Mouse (Mus musculus) limb, embryonic 13.5 days (tissue): ENCODE data around the gene Spns2. TPM values are rescaled to one million over a fixed set of nuclear protein-coding genes. Genes with fewer than 3 reads are reported as not detected.

Source experiments
- ATAC-seq: fragments of 200-750 bp; cut with Nextera tagmentation; 2 replicates; pipeline ENCODE4 v1.8.0; 2017; ENCODE audit warnings: low read depth, moderate number of reproducible peaks, moderate TSS enrichment; ENCODE audit not compliant: low FRiP score
- H3K27ac ChIP-seq: fragments of 300-500 bp; sonication (generic); 2 replicates; pipeline ENCODE4 v1.5.1; 2015; ENCODE audit warnings: inconsistent platforms, mild to moderate bottlenecking, moderate library complexity
- H3K27me3 ChIP-seq: fragments of 300-500 bp; sonication (generic); 2 replicates; pipeline ENCODE4 v1.6.1; 2015; ENCODE audit warnings: mild to moderate bottlenecking, inconsistent platforms
- H3K36me3 ChIP-seq: fragments of 300-500 bp; sonication (generic); 2 replicates; pipeline ENCODE4 v1.6.1; 2015; ENCODE audit warnings: inconsistent platforms, mild to moderate bottlenecking, moderate library complexity
- H3K4me1 ChIP-seq: fragments of 300-500 bp; sonication (generic); 2 replicates; pipeline ENCODE4 v1.6.1; 2015; ENCODE audit warnings: inconsistent platforms
- H3K4me2 ChIP-seq: fragments of 300-500 bp; sonication (generic); replicated peaks from 2 replicates; pipeline ENCODE4 v1.6.1; 2015; ENCODE audit warnings: inconsistent platforms, mild to moderate bottlenecking, moderate library complexity
- H3K4me3 ChIP-seq: fragments of 300-500 bp; sonication (generic); 2 replicates; pipeline ENCODE4 v1.5.1; 2015; ENCODE audit warnings: moderate library complexity, mild to moderate bottlenecking, inconsistent platforms
- H3K9ac ChIP-seq: fragments of 300-500 bp; sonication (generic); 2 replicates; pipeline ENCODE4 v1.6.1; 2015; ENCODE audit warnings: mild to moderate bottlenecking, inconsistent platforms
- H3K9me3 ChIP-seq: fragments of 300-500 bp; sonication (generic); 2 replicates; pipeline ENCODE4 v1.6.1; 2016; ENCODE audit warnings: inconsistent platforms
- WGBS: fragments of 180-500 bp; shearing (Covaris S2); methylation state at CpG from one replicate; pipeline ENCODE4 v1.1.7; 2015; 5-methylcytosine and 5-hydroxymethylcytosine counted together
- polyA plus RNA-seq: library from polyadenylated mRNA; unstranded; fragments of >200 nt; fragmentation: Nextera tagmentation; extraction: Ambion mirVana; gene quantifications from 2 replicates; pipeline ENCODE4 v1.2.1, GENCODE M21; 2015

The Spns2 gene
- polyA plus RNA-seq, 1 experiment from 2014 or later = 2.1 TPM

- no peak overlapping the region for H3K27ac ChIP-seq
- H3K36me3 ChIP-seq = no peaks in the 10 kb centered on the region
- no peaks in the 10 kb centered on the region for H3K9me3 ChIP-seq
- no peak overlapping the region for H3K4me3 ChIP-seq
- no peak overlapping the region for H3K4me2 ChIP-seq
- H3K4me1 ChIP-seq = no peaks in the 10 kb centered on the region
- no peak for ATAC-seq
- 66% methylated on average over 3 of the region's 3 CpGs for WGBS
- H3K9ac ChIP-seq = no peak overlapping the region
- no peaks in the 10 kb centered on the region for H3K27me3 ChIP-seq
Measured at GRCm38 (mm10) chr11:72519895-72520294, 30.2 kb upstream of the Spns2 start.

GRCm38 (mm10) chr11:72519189-72519588, 29.5 kb upstream of the Spns2 start:
- H3K36me3 ChIP-seq = no peaks in the 10 kb centered on the region
- H3K4me3 ChIP-seq = no peak overlapping the region
- ATAC-seq = no peak
- H3K9me3 ChIP-seq = no peaks in the 10 kb centered on the region
- H3K27ac ChIP-seq = no peak overlapping the region
- H3K4me1 ChIP-seq = no peaks in the 10 kb centered on the region
- H3K27me3 ChIP-seq = no peaks in the 10 kb centered on the region
- WGBS = 65% methylated on average over 4 of the region's 4 CpGs
- no peak overlapping the region for H3K4me2 ChIP-seq
- no peak overlapping the region for H3K9ac ChIP-seq

GRCm38 (mm10) chr11:72518449-72518848, 28.7 kb upstream of the Spns2 start:
- H3K9me3 ChIP-seq = no peaks in the 10 kb centered on the region
- 55% methylated on average over 2 of the region's 2 CpGs for WGBS

GRCm38 (mm10) chr11:72514967-72515366, 25.3 kb upstream of the Spns2 start:
- no peak overlapping the region for H3K4me2 ChIP-seq
- no peak overlapping the region for H3K9ac ChIP-seq
- 53% methylated on average over 3 of the region's 3 CpGs for WGBS
- no peaks in the 10 kb centered on the region for H3K4me1 ChIP-seq
- no peaks in the 10 kb centered on the region for H3K27me3 ChIP-seq
- no peaks in the 10 kb centered on the region for H3K9me3 ChIP-seq
- H3K36me3 ChIP-seq = no peaks in the 10 kb centered on the region
- no peak overlapping the region for H3K4me3 ChIP-seq
- H3K27ac ChIP-seq = no peak overlapping the region
- no peak for ATAC-seq

More at GRCm38 (mm10) chr11:72518449-72518848, 28.7 kb upstream of the Spns2 start:
- H3K4me1 ChIP-seq = no peaks in the 10 kb centered on the region
- no peak overlapping the region for H3K4me3 ChIP-seq
- H3K27ac ChIP-seq = no peak overlapping the region
- no peak overlapping the region for H3K4me2 ChIP-seq
- H3K9ac ChIP-seq = no peak overlapping the region
- ATAC-seq = no peak
- H3K36me3 ChIP-seq = no peaks in the 10 kb centered on the region
- H3K27me3 ChIP-seq = no peaks in the 10 kb centered on the region

- Histone ChIP-seq H3K9me3 (no peaks in the 10 kb centered on the region), H3K4me2 (no peak overlapping the region), H3K27me3 (no peaks in the 10 kb centered on the region), H3K36me3 (no peaks in the 10 kb centered on the region), H3K4me3 (no peak overlapping the region), H3K4me1 (peaks cover 7% of the 10 kb centered on the region), H3K27ac (no peak overlapping the region), H3K9ac (no peak overlapping the region)
- WGBS = 90% methylated on average over 5 of the region's 5 CpGs
- ATAC-seq = no peak
Measured at GRCm38 (mm10) chr11:72508651-72509050, 18.9 kb upstream of the Spns2 start.

- no peak overlapping the region for H3K4me3 ChIP-seq
- H3K9me3 ChIP-seq = no peaks in the 10 kb centered on the region
- H3K36me3 ChIP-seq = no peaks in the 10 kb centered on the region
- no peak overlapping the region for H3K9ac ChIP-seq
- H3K27ac ChIP-seq = no peak overlapping the region
- H3K4me1 ChIP-seq = peaks cover 17% of the 10 kb centered on the region
- no peak overlapping the region for H3K4me2 ChIP-seq
- no peak for ATAC-seq
- H3K27me3 ChIP-seq = no peaks in the 10 kb centered on the region
Measured at GRCm38 (mm10) chr11:72507651-72508050, 17.9 kb upstream of the Spns2 start.

GRCm38 (mm10) chr11:72504016-72504797, 14.5 kb upstream of the Spns2 start:
- Histone ChIP-seq H3K27me3 (no peaks in the 10 kb centered on the region), H3K9me3 (no peaks in the 10 kb centered on the region), H3K9ac (no peak overlapping the region), H3K36me3 (no peaks in the 10 kb centered on the region), H3K4me3 (no peak overlapping the region), H3K4me2 (no peak overlapping the region), H3K27ac (no peak overlapping the region), H3K4me1 (peaks cover 43% of the 10 kb centered on the region)
- WGBS = 69% methylated on average over 10 of the region's 10 CpGs
- ATAC-seq = no peak

- H3K4me3 ChIP-seq = no peak overlapping the region
- H3K36me3 ChIP-seq = no peaks in the 10 kb centered on the region
- WGBS = 20% methylated on average over 5 of the region's 5 CpGs
- ATAC-seq = no peak
- H3K9ac ChIP-seq = no peak overlapping the region
- H3K27ac ChIP-seq = no peak overlapping the region
- H3K4me2 ChIP-seq = no peak overlapping the region
- H3K4me1 ChIP-seq = peaks cover 43% of the 10 kb centered on the region
- H3K9me3 ChIP-seq = no peaks in the 10 kb centered on the region
- no peaks in the 10 kb centered on the region for H3K27me3 ChIP-seq
Measured at GRCm38 (mm10) chr11:72503501-72503921, 13.8 kb upstream of the Spns2 start.

GRCm38 (mm10) chr11:72502236-72502635, 12.5 kb upstream of the Spns2 start:
- Histone ChIP-seq H3K9me3 (no peaks in the 10 kb centered on the region), H3K9ac (no peak overlapping the region), H3K36me3 (no peaks in the 10 kb centered on the region), H3K27ac (no peak overlapping the region; the same call in 1 of the 2 replicates), H3K27me3 (no peaks in the 10 kb centered on the region), H3K4me1 (peaks cover 43% of the 10 kb centered on the region), H3K4me3 (no peak overlapping the region), H3K4me2 (0 out of 2 replicates have a peak overlapping the region, but pooled peaks have one; percentile 16)
- ATAC-seq = no peak
- WGBS = 23% methylated on average over 8 of the region's 8 CpGs

- H3K36me3 ChIP-seq = no peaks in the 10 kb centered on the region
- WGBS = 18% methylated on average over 5 of the region's 5 CpGs
- H3K4me2 ChIP-seq = 0 out of 2 replicates have a peak overlapping the region, but pooled peaks have one; percentile 7
- no peaks in the 10 kb centered on the region for H3K27me3 ChIP-seq
- no peak overlapping the region for H3K27ac ChIP-seq
- H3K9ac ChIP-seq = no peak overlapping the region
- no peak overlapping the region for H3K4me3 ChIP-seq
- H3K9me3 ChIP-seq = no peaks in the 10 kb centered on the region
- H3K4me1 ChIP-seq = peaks cover 43% of the 10 kb centered on the region
- no peak for ATAC-seq
Measured at GRCm38 (mm10) chr11:72501426-72502002, 11.8 kb upstream of the Spns2 start.

- ATAC-seq = no peak
- Histone ChIP-seq H3K27ac (no peak overlapping the region), H3K9me3 (no peaks in the 10 kb centered on the region), H3K4me3 (no peak overlapping the region), H3K4me1 (peaks cover 43% of the 10 kb centered on the region), H3K4me2 (no peak overlapping the region), H3K9ac (no peak overlapping the region), H3K27me3 (no peaks in the 10 kb centered on the region), H3K36me3 (no peaks in the 10 kb centered on the region)
- 81% methylated on average over 4 of the region's 4 CpGs for WGBS
Measured at GRCm38 (mm10) chr11:72500139-72500538, 10.4 kb upstream of the Spns2 start.

GRCm38 (mm10) chr11:72497367-72497766, 7.7 kb upstream of the Spns2 start:
- peaks cover 7% of the 10 kb centered on the region; the same call in 1 of the 2 replicates for H3K27me3 ChIP-seq
- no peak overlapping the region for H3K4me2 ChIP-seq
- H3K9ac ChIP-seq = no peak overlapping the region
- no peak for ATAC-seq
- no peak overlapping the region for H3K4me3 ChIP-seq
- no peaks in the 10 kb centered on the region for H3K36me3 ChIP-seq
- WGBS = 25% methylated on average over 4 of the region's 4 CpGs
- H3K27ac ChIP-seq = no peak overlapping the region
- peaks cover 23% of the 10 kb centered on the region for H3K4me1 ChIP-seq
- H3K9me3 ChIP-seq = no peaks in the 10 kb centered on the region
